Mouse (Mus musculus) hindbrain, postnatal 0 days (tissue): ENCODE measurements around the gene Slc30a10. TPM values are rescaled to one million over a fixed set of nuclear protein-coding genes. Genes with fewer than 3 reads are reported as not detected.

ENCODE experiments used
- ATAC-seq: fragments of 200-750 bp; cut with Nextera tagmentation; 2 replicates; pipeline ENCODE4 v1.8.0; 2017; ENCODE audit warnings: mild to moderate bottlenecking, moderate TSS enrichment, moderate library complexity
- DNase-seq: peaks from one replicate; pipeline ENCODE4 v3.0.0-alpha.2; 2015; ENCODE audit warnings: low spot score
- H3K27ac ChIP-seq: fragments of 300-500 bp; sonication (generic); 2 replicates; pipeline ENCODE4 v1.5.1; 2014; ENCODE audit warnings: mild to moderate bottlenecking
- H3K27me3 ChIP-seq: fragments of 300-500 bp; sonication (generic); 2 replicates; pipeline ENCODE4 v1.6.1; 2014; ENCODE audit warnings: low read length, mixed read lengths; ENCODE audit not compliant: insufficient read depth
- H3K36me3 ChIP-seq: fragments of 300-500 bp; sonication (generic); 2 replicates; pipeline ENCODE4 v1.6.1; 2014; ENCODE audit warnings: low read length, mixed read lengths; ENCODE audit not compliant: insufficient read depth
- H3K4me1 ChIP-seq: fragments of 300-500 bp; sonication (generic); 2 replicates; pipeline ENCODE4 v1.6.1; 2014; ENCODE audit warnings: antibody characterized with exemption, low read length, mixed read lengths; ENCODE audit not compliant: insufficient read depth
- H3K4me2 ChIP-seq: fragments of 300-500 bp; sonication (generic); 2 replicates; pipeline ENCODE4 v1.6.1; 2014; ENCODE audit warnings: low read depth, mild to moderate bottlenecking, low read length, moderate library complexity, mixed read lengths
- H3K4me3 ChIP-seq: fragments of 300-500 bp; sonication (generic); 2 replicates; pipeline ENCODE4 v1.5.1; 2014; ENCODE audit warnings: low read length
- H3K9ac ChIP-seq: fragments of 300-500 bp; sonication (generic); replicated peaks from 2 replicates; pipeline ENCODE4 v1.6.1; 2014; ENCODE audit warnings: mild to moderate bottlenecking, low read length, moderate library complexity, mixed read lengths
- H3K9me3 ChIP-seq: fragments of 300-500 bp; sonication (generic); 2 replicates; pipeline ENCODE4 v1.6.1; 2016; ENCODE audit warnings: low read length, mixed read lengths
- CTCF ChIP-seq: IDR thresholded peaks from 2 replicates; pipeline ENCODE4 v1.5.1; 2016; ENCODE audit warnings: antibody characterized with exemption, control low read depth, low read depth
- WGBS: fragments of 180-500 bp; shearing (Covaris S2); extraction: QIAGEN DNeasy Blood & Tissue Kit; methylation state at CpG from one replicate; pipeline ENCODE4 v1.1.7; 2014; 5-methylcytosine and 5-hydroxymethylcytosine counted together
- polyA plus RNA-seq: library from polyadenylated mRNA; unstranded; fragments of >200 nt; fragmentation: Nextera tagmentation; extraction: Ambion mirVana; gene quantifications from 2 replicates; pipeline ENCODE4 v1.2.1, GENCODE M21; 2015
- total RNA-seq: library from RNA; depleted of rRNA; stranded (reverse); fragments of >200 nt; gene quantifications from 2 replicates; pipeline ENCODE4 v1.2.3, GENCODE M21; 2014; rRNA removed

Gene Slc30a10
- 22.4 and 25.7 TPM in 2 replicates for total RNA-seq
- polyA plus RNA-seq, result 8.1 and 8.5 TPM in 2 replicates

DNA sequence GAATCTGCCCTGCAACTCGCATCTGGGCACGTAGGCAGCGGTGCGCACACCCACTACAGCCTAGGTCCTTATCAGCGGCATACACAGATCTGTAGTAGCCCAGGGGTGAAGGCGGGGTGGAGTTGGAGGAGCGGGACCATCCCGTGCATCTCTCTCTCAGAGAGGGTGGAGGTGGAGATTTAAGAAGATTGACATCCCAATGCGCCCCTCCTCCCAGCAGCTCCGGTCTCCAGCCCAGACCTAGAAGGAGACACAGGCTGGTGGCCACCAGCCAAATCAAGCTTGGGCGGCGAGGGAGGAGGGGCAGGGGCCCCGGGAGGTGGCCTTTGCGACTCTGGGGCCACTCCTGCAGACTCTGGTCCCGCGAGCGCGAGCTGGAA lies at the start of gene Slc30a10:
Gene Slc30a10 (plus strand): TSS at position 274 of the 380 bp plus-strand sequence.
- H3K4me1 ChIP-seq, result peaks cover 16% of the 10 kb centered on the region
- peaks cover under 1% of the 10 kb centered on the region; the same call in 1 of the 2 replicates for H3K36me3 ChIP-seq
- no peaks in the 10 kb centered on the region for H3K27me3 ChIP-seq
- TF ChIP-seq CTCF, result no peak
- peak within 1 kb of the TSS; percentile 89 for H3K27ac ChIP-seq
- H3K9me3 ChIP-seq, result no peaks in the 10 kb centered on the region
- 2% methylated on average over 18 of the region's 18 CpGs for WGBS
- DNase-seq (peak; percentile 87), ATAC-seq (peak; percentile 91)
- H3K4me3 ChIP-seq, result peak within 1 kb of the TSS; percentile 82
- H3K4me2 ChIP-seq, result peak within 1 kb of the TSS; percentile 76
- H3K9ac ChIP-seq, result peak within 1 kb of the TSS; percentile 95

- DNase-seq (no peak), ATAC-seq (no peak)
- no peak for TF ChIP-seq CTCF
- Histone ChIP-seq H3K4me3 (no peak overlapping the region), H3K36me3 (peaks cover 57% of the 10 kb centered on the region), H3K9ac (no peak overlapping the region), H3K4me2 (no peak overlapping the region), H3K9me3 (no peaks in the 10 kb centered on the region), H3K27ac (no peak overlapping the region), H3K4me1 (no peaks in the 10 kb centered on the region), H3K27me3 (no peaks in the 10 kb centered on the region)
- WGBS, result 85% methylated on average over 10 of the region's 10 CpGs
These were observed 48.7 kb upstream of the Slc30a10 start for GRCm38 (mm10) chr1:185405921-185406320.

GRCm38 (mm10) chr1:185409831-185410230 lies 44.8 kb upstream of the Slc30a10 start:
- 68% methylated on average over 3 of the region's 3 CpGs for WGBS
- ATAC-seq, result no peak

DNA sequence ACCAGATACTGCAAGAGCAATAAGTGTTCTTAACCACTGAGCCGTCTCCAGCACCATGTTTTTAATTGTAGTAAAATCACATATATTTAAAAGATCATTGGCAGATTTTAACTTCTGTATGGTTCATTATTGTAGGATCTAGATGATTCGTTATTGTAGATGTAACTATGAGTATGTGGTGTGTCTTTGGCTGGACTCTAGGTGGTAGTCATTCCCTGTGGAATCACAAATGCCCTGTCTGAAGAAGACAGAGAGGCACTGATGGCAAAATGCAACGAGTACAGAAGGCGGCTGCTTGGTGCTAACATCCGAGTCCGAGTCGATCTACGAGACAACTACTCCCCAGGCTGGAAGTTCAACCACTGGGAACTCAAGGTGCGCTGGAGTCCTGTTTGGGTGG lies 36.6 kb upstream of the Slc30a10 start:
- no peaks in the 10 kb centered on the region for H3K9me3 ChIP-seq
- no peaks in the 10 kb centered on the region for H3K27me3 ChIP-seq
- no peak for ATAC-seq
- no peaks in the 10 kb centered on the region for H3K4me1 ChIP-seq
- H3K36me3 ChIP-seq, result peaks cover 38% of the 10 kb centered on the region
- no peak overlapping the region for H3K4me2 ChIP-seq
- no peak overlapping the region for H3K4me3 ChIP-seq
- peak; percentile 35 for DNase-seq
- TF ChIP-seq CTCF, result peak; percentile 51
- H3K27ac ChIP-seq, result no peak overlapping the region
- no peak overlapping the region for H3K9ac ChIP-seq
- WGBS, result 76% methylated on average over 9 of the region's 9 CpGs

More at GRCm38 (mm10) chr1:185409831-185410230, 44.8 kb upstream of the Slc30a10 start:
- Histone ChIP-seq H3K4me3 (no peak overlapping the region), H3K27ac (no peak overlapping the region), H3K36me3 (peaks cover 49% of the 10 kb centered on the region), H3K9ac (no peak overlapping the region), H3K27me3 (no peaks in the 10 kb centered on the region), H3K4me2 (no peak overlapping the region), H3K9me3 (no peaks in the 10 kb centered on the region), H3K4me1 (no peaks in the 10 kb centered on the region)
- DNase-seq, result peak; percentile 56
- TF ChIP-seq CTCF, result peak; percentile 60

GRCm38 (mm10) chr1:185419805-185420204 lies 34.8 kb upstream of the Slc30a10 start:
- Histone ChIP-seq H3K4me1 (no peaks in the 10 kb centered on the region), H3K27me3 (no peaks in the 10 kb centered on the region), H3K9me3 (no peaks in the 10 kb centered on the region), H3K9ac (no peak overlapping the region), H3K27ac (no peak overlapping the region), H3K4me3 (no peak overlapping the region), H3K36me3 (peaks cover 37% of the 10 kb centered on the region), H3K4me2 (no peak overlapping the region)
- ATAC-seq (no peak), DNase-seq (no peak)
- TF ChIP-seq CTCF, result no peak
- WGBS, result 92% methylated on average over 5 of the region's 5 CpGs

GRCm38 (mm10) chr1:185420776-185421175 lies 33.9 kb upstream of the Slc30a10 start:
- Histone ChIP-seq H3K9me3 (no peaks in the 10 kb centered on the region), H3K36me3 (peaks cover 38% of the 10 kb centered on the region), H3K4me3 (no peak overlapping the region), H3K4me1 (no peaks in the 10 kb centered on the region), H3K4me2 (no peak overlapping the region), H3K9ac (no peak overlapping the region), H3K27ac (no peak overlapping the region), H3K27me3 (no peaks in the 10 kb centered on the region)
- TF ChIP-seq CTCF, result no peak
- ATAC-seq (no peak), DNase-seq (no peak)
- 95% methylated on average over 6 of the region's 6 CpGs for WGBS

- TF ChIP-seq CTCF, result no peak
- H3K9ac ChIP-seq, result no peak overlapping the region
- peaks cover 24% of the 10 kb centered on the region for H3K36me3 ChIP-seq
- ATAC-seq, result no peak
- WGBS, result 87% methylated on average over 5 of the region's 5 CpGs
- H3K9me3 ChIP-seq, result no peaks in the 10 kb centered on the region
- H3K4me3 ChIP-seq, result no peak overlapping the region
- H3K4me1 ChIP-seq, result no peaks in the 10 kb centered on the region
- no peak for DNase-seq
- H3K27me3 ChIP-seq, result no peaks in the 10 kb centered on the region
- H3K4me2 ChIP-seq, result no peak overlapping the region
- no peak overlapping the region for H3K27ac ChIP-seq
These were observed 28.1 kb upstream of the Slc30a10 start for GRCm38 (mm10) chr1:185426583-185426982.
